Mouse (Mus musculus) liver, adult 2 months (tissue): ENCODE data around the gene Mettl5.

ENCODE experiments used
- CTCF ChIP-seq: fragments of 200-500 bp; IDR thresholded peaks from 2 replicates; pipeline ENCODE4 v1.5.1; 2011; ENCODE audit warnings: low read depth, low read length, control low read depth
- POLR2A ChIP-seq: fragments of 200-500 bp; IDR thresholded peaks from 2 replicates; pipeline ENCODE4 v1.6.1; 2011; ENCODE audit warnings: low read length, control low read depth; ENCODE audit not compliant: insufficient read depth; ENCODE audit errors: extremely low read depth

DNA sequence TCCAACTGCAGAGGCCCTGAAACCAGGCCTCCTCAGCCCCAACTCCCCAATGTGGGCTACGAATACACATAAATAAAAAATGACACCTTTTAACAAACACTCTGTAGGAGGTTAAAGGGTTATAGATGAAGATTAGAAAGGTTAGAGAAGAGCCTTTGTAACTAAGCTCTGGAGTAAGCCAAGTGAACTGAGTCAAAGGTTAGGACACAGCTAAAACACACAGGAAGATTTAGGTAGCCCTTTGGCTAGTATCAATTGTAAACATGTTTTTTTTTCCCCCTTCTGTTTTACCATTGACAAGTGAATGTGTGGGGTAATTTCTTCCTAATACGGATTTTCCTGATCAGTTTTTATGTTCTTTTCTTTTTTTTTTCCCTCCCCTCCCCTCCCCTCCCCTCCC, 27.4 kb upstream of the Mettl5 start:
- no peak for TF ChIP-seq CTCF
- no peak for TF ChIP-seq POLR2A
